Mouse (Mus musculus): ENCODE data around the gene Gm3047. TPM values are rescaled to one million over a fixed set of nuclear protein-coding genes. Genes with fewer than 3 reads are reported as not detected.

Gene Gm3047
- polyA plus RNA-seq (2021; fragmentation: Nextera tagmentation), result not detected in 2 replicates
- long read RNA-seq, experiment 1, result 0 reads
- long read RNA-seq, experiment 2, result 0 reads

GRCm38 (mm10) chr14:4555105-4555504 lies at the start of gene Gm3047:
Gene Gm3047, plus strand, starts transcription at chr14:4555405.

Other genes starting within 250 kb of the Gm3047 start
- not detected in 2 replicates for gene Gm3149, start 238.1 kb upstream of the Gm3047 start, polyA plus RNA-seq (2021; fragmentation: Nextera tagmentation)
- gene 2610042L04Rik, start 220.6 kb upstream of the Gm3047 start, polyA plus RNA-seq (2021; fragmentation: Nextera tagmentation), result 0.39 and 0.51 TPM in 2 replicates
- gene Gm3159, start 157.9 kb upstream of the Gm3047 start, polyA plus RNA-seq (2021; fragmentation: Nextera tagmentation), result not detected in 2 replicates
- gene Gm3164, start 140.0 kb upstream of the Gm3047 start, polyA plus RNA-seq (2021; fragmentation: Nextera tagmentation), result 0.18 and 0.20 TPM in 2 replicates
- gene Gm3173, start 124.4 kb upstream of the Gm3047 start, polyA plus RNA-seq (2021; fragmentation: Nextera tagmentation), result not detected in 2 replicates
- gene Gm3182, start 73.7 kb upstream of the Gm3047 start, polyA plus RNA-seq (2021; fragmentation: Nextera tagmentation), result not detected in 2 replicates
- not detected in 2 replicates for gene Gm8159, start 76.9 kb downstream of the Gm3047 start, polyA plus RNA-seq (2021; fragmentation: Nextera tagmentation)
- 0.25 and 0.49 TPM in 2 replicates for gene Gm3239, start 108.8 kb downstream of the Gm3047 start, polyA plus RNA-seq (2021; fragmentation: Nextera tagmentation)
- not detected in 2 replicates for gene Gm7876, start 153.8 kb downstream of the Gm3047 start, polyA plus RNA-seq (2021; fragmentation: Nextera tagmentation)
- gene Gm3252, start 171.4 kb downstream of the Gm3047 start, polyA plus RNA-seq (2021; fragmentation: Nextera tagmentation), result 0.30 and 0.39 TPM in 2 replicates
- gene Gm9602, start 220.9 kb downstream of the Gm3047 start, polyA plus RNA-seq (2021; fragmentation: Nextera tagmentation), result not detected in 2 replicates

Data from left cerebral cortex, adult 6 months (tissue).